Mouse (Mus musculus) kidney, adult 2 months (tissue): ENCODE measurements around the gene Rgs12.

Source experiments
- CTCF ChIP-seq: fragments of 200-500 bp; conservative IDR thresholded peaks from 2 replicates; pipeline ENCODE4 v1.5.1; 2011; ENCODE audit warnings: low read depth, mild to moderate bottlenecking, control low read depth, low read length, moderate library complexity, mixed read lengths; ENCODE audit not compliant: insufficient read depth, insufficient read length
- POLR2A ChIP-seq: fragments of 200-500 bp; IDR thresholded peaks from one replicate; pipeline ENCODE4 v1.6.1; 2011; ENCODE audit warnings: low read depth, low read length, control low read depth

- TF ChIP-seq CTCF (no peak), POLR2A (no peak)
These were observed 7.8 kb downstream of the Rgs12 start for GRCm38 (mm10) chr5:34957015-34957414.
